Mouse (Mus musculus) limb, embryonic 10.5 days (tissue): ENCODE measurements around the gene Gipc3. TPM values are rescaled to one million over a fixed set of nuclear protein-coding genes. Genes with fewer than 3 reads are reported as not detected.

Experiments used
- DNase-seq: peaks from one replicate; pipeline ENCODE4 v3.0.0-alpha.2; 2017; ENCODE audit warnings: low spot score
- H3K27ac ChIP-seq: fragments of 300-500 bp; sonication (generic); 2 replicates; pipeline ENCODE4 v1.5.1; 2016; ENCODE audit warnings: mild to moderate bottlenecking
- H3K27me3 ChIP-seq: fragments of 300-500 bp; sonication (generic); 2 replicates; pipeline ENCODE4 v1.6.1; 2016; ENCODE audit warnings: low read depth, mild to moderate bottlenecking; ENCODE audit not compliant: poor library complexity, severe bottlenecking
- H3K36me3 ChIP-seq: fragments of 300-500 bp; sonication (generic); 2 replicates; pipeline ENCODE4 v1.6.1; 2016; ENCODE audit warnings: mild to moderate bottlenecking, moderate library complexity
- H3K4me1 ChIP-seq: fragments of 300-500 bp; sonication (generic); 2 replicates; pipeline ENCODE4 v1.6.1; 2016
- H3K4me3 ChIP-seq: fragments of 300-500 bp; sonication (generic); 2 replicates; pipeline ENCODE4 v1.5.1; 2016; ENCODE audit warnings: mild to moderate bottlenecking, moderate library complexity
- H3K9me3 ChIP-seq: fragments of 300-500 bp; sonication (generic); replicated peaks from 2 replicates; pipeline ENCODE4 v1.6.1; 2016; ENCODE audit warnings: mild to moderate bottlenecking
- WGBS: fragments of 180-500 bp; shearing (Covaris S2); methylation state at CpG from one replicate; pipeline ENCODE4 v1.1.7; 2016; 5-methylcytosine and 5-hydroxymethylcytosine counted together
- polyA plus RNA-seq: library from polyadenylated mRNA; unstranded; fragments of >200 nt; fragmentation: Nextera tagmentation; extraction: Ambion mirVana; gene quantifications from 2 replicates; pipeline ENCODE4 v1.2.1, GENCODE M21; 2016

Gipc3 gene
- polyA plus RNA-seq, 1 experiment from 2014 or later = 0.09 TPM

GRCm38 (mm10) chr10:81365073-81365472, 22.0 kb upstream of the Gipc3 start:
- H3K27me3 ChIP-seq = peaks cover 40% of the 10 kb centered on the region
- no peak for DNase-seq
- 38% methylated on average over 4 of the region's 4 CpGs for WGBS
- peaks cover 67% of the 10 kb centered on the region for H3K36me3 ChIP-seq
- peak overlapping the region; percentile 47 for H3K4me3 ChIP-seq
- H3K4me1 ChIP-seq = peaks cover 62% of the 10 kb centered on the region
- H3K9me3 ChIP-seq = no peaks in the 10 kb centered on the region
- H3K27ac ChIP-seq = no peak overlapping the region

DNA sequence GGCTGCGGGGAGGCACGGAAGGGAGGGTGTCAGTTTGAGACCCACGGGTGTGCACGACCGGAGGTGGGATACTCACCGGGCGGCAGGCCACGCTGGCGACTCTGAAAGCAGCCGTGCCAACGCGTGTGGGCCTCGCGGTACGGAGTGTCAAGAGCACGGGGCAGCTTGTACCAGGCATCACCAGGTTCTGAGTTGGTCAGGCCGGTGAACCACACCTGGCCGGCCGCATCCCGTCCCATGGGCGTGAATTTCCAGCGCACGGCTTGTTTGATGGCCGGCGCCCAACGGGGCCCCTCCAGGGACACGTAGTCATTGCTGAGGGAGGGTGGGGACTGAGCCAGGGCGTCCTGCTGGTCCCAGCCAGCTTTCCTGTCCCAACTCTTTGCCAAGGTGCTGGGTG, 21.6 kb upstream of the Gipc3 start:
- Histone ChIP-seq H3K4me3 (peak overlapping the region; percentile 47), H3K27ac (no peak overlapping the region), H3K9me3 (no peaks in the 10 kb centered on the region), H3K27me3 (peaks cover 40% of the 10 kb centered on the region), H3K36me3 (peaks cover 63% of the 10 kb centered on the region), H3K4me1 (peaks cover 64% of the 10 kb centered on the region)
- WGBS = 11% methylated on average over 28 of the region's 28 CpGs
- no peak for DNase-seq

DNA sequence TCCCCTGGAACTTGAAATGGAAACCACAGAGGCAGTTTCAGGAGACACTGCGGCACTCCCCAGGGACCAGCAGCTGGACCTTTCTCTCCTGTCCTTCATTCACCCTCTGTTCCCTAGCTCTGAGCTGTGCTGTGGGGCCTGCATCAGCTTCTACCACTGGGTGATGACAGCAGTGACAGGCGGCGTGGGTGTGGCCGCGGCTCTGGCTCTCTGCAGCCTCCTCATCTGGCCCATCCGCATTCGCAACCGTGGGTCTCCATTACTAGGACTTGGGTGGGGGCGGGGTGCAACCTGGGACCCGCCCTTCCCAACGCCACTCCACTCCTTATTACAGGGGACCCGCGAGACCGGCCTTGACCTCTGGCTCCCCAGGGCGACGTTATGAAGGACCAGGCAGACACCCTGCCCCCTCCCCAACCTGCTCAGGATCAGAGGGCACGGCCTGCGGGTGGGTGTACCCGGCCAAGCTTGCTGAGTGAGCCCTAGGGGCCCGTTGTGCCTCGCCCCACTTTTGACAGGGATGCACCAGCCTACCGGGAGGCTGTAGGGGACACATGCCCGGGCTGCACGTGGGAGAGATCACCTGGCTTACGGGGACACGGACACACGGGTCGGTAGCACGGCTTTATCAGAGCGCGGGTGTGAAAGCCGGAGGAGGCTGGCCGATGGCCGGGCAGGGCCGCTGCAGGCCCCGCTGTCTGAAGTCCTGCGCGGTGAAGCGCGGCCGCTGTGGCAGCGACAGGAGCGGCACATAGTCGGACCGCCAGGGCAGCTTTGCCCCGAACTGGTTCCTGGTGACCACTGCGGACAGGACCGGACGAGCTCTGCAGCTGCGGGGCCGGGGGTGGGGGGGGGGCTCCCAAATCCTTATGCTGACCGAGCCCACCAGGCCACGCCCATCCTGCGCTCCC, 20.6 kb upstream of the Gipc3 start:
- DNase-seq = no peak
- peak overlapping the region; percentile 21; the same call in 1 of the 2 replicates for H3K27ac ChIP-seq
- H3K4me1 ChIP-seq = peaks cover 74% of the 10 kb centered on the region
- peak overlapping the region; percentile 47 for H3K4me3 ChIP-seq
- peaks cover 48% of the 10 kb centered on the region for H3K27me3 ChIP-seq
- H3K9me3 ChIP-seq = no peaks in the 10 kb centered on the region
- WGBS = 9% methylated on average over 54 of the region's 54 CpGs
- peaks cover 53% of the 10 kb centered on the region for H3K36me3 ChIP-seq

DNA sequence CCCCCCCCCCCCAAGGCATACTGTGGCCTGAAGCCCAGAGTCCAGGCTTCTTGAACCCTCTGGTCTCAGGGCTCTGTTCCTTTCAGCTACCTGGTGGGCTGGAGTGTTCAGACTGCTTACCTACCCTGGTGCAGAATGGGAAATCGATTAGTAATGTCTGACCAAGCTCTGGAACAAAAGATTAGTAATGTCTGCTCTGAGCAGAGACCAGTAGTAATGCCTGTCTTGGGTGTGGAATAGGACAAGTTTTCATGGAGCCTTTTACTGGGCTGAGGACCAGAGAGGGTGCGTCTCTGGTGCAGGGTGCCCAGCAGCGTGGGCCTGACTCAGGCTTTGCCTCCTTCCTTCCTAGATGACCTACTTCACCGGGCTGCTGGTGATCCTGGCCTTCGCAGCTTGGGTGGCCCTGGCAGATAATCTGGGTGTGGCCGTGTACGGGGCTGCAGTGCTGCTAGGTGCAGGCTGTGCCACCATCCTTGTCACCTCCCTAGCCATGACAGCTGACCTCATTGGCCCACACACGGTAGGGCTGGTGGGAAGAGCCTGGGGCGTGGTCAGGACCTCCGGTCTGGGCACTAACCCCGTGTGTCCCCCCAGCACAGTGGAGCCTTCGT, 19.4 kb upstream of the Gipc3 start:
- WGBS = 74% methylated on average over 12 of the region's 12 CpGs
- H3K4me1 ChIP-seq = peaks cover 87% of the 10 kb centered on the region
- H3K4me3 ChIP-seq = 0 out of 2 replicates have a peak overlapping the region, but pooled peaks have one; percentile 2
- no peaks in the 10 kb centered on the region for H3K9me3 ChIP-seq
- no peak for DNase-seq
- H3K36me3 ChIP-seq = peaks cover 41% of the 10 kb centered on the region
- H3K27me3 ChIP-seq = peaks cover 57% of the 10 kb centered on the region
- no peak overlapping the region for H3K27ac ChIP-seq

DNA sequence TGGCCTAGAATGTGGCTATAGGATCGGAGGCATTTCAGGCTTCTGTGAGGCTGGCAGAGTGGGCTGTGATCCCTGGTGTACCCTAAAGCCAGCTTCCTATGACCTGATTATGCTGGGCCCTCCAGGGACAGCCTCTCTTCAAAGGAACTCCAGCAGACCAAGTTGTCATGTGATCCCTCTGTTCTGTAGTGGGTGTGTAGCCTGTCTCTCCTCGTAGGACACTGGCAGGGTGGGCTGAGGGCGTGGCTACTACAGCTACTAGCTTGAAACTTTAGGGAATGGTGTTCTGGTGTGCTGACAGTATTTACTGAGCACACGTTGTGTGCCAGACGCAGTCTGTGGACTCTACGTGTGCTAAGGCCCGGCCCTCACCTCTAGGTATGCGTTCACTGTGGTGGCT, 17.7 kb upstream of the Gipc3 start:
- DNase-seq = no peak
- Histone ChIP-seq H3K4me3 (no peak overlapping the region), H3K27ac (peak overlapping the region; percentile 7; the same call in 1 of the 2 replicates), H3K4me1 (peaks cover 86% of the 10 kb centered on the region), H3K9me3 (no peaks in the 10 kb centered on the region), H3K36me3 (peaks cover 23% of the 10 kb centered on the region), H3K27me3 (peaks cover 68% of the 10 kb centered on the region)
- 67% methylated on average over 8 of the region's 8 CpGs for WGBS

DNA sequence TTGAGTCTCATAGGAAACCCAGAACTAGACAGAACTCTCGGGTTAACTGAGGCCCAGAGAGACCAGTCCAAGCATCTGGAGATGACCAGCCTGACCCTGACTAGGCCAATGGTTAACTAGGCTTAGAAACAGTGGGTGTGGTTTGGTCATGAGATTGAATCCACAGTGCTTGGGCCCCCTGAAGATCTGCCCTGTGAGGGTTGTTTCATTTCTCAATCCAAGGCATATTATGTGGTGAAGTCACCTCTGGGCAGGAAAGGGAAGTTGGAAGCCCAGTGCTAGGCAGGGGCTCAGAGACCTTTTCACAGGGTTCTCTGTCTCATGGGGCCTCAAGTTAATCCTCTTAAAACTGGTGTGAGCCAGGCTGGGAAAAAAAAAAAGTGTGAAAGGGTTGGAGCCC, 15.8 kb upstream of the Gipc3 start:
- Histone ChIP-seq H3K9me3 (no peaks in the 10 kb centered on the region), H3K36me3 (peaks cover 23% of the 10 kb centered on the region), H3K4me3 (no peak overlapping the region; the same call in 1 of the 2 replicates), H3K4me1 (peaks cover 81% of the 10 kb centered on the region), H3K27me3 (peaks cover 50% of the 10 kb centered on the region), H3K27ac (no peak overlapping the region)
- no peak for DNase-seq
- 85% methylated on average over 1 of the region's 1 CpGs for WGBS

DNA sequence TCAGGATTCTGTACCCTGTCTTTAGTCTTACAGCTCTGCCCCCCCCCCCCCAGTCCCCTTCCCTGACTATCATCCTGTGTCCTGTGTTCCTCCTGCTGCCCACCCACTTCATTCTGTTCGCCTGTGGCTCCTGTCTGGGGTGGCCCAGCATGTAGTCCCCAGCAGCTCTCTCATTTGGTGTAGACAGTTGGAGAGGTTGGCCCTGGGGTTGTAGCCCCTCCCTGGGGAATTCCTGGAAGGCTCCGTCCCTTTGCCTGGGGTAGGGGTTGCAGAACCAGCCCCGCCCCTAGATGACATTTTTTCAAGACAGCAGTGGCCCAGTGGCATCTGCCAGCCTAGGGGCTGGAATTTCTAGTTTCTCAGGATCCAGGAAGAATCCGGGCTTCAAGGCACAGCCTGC, 15.1 kb upstream of the Gipc3 start:
- Histone ChIP-seq H3K27ac (no peak overlapping the region), H3K27me3 (peaks cover 43% of the 10 kb centered on the region)
- 43% methylated on average over 4 of the region's 4 CpGs for WGBS

GRCm38 (mm10) chr10:81356991-81357844, 14.2 kb upstream of the Gipc3 start, which contains the start of gene Mfsd12:
Gene Mfsd12 (plus strand): TSS chr10:81357491.
- Histone ChIP-seq H3K27me3 (peaks cover 33% of the 10 kb centered on the region), H3K27ac (peak within 1 kb of the TSS; percentile 84), H3K4me1 (peaks cover 70% of the 10 kb centered on the region), H3K4me3 (peak within 1 kb of the TSS; percentile 82), H3K9me3 (no peaks in the 10 kb centered on the region), H3K36me3 (peaks cover 13% of the 10 kb centered on the region)
- WGBS = 2% methylated on average over 79 of the region's 79 CpGs
- peak; percentile 90 for DNase-seq

More for the DNA sequence above, 15.1 kb upstream of the Gipc3 start:
- no peak for DNase-seq
- Histone ChIP-seq H3K4me3 (peak overlapping the region; percentile 82), H3K9me3 (no peaks in the 10 kb centered on the region), H3K36me3 (peaks cover 23% of the 10 kb centered on the region), H3K4me1 (peaks cover 75% of the 10 kb centered on the region)

- WGBS = 59% methylated on average over 12 of the region's 12 CpGs
- Histone ChIP-seq H3K4me3 (peak overlapping the region; percentile 82), H3K9me3 (no peaks in the 10 kb centered on the region), H3K36me3 (0 out of 2 replicates have a peak, but pooled peaks cover 6% of the 10 kb centered on the region), H3K27ac (peak overlapping the region; percentile 61), H3K27me3 (peaks cover 30% of the 10 kb centered on the region), H3K4me1 (peaks cover 71% of the 10 kb centered on the region)
- DNase-seq = no peak
These were observed 13.4 kb upstream of the Gipc3 start for GRCm38 (mm10) chr10:81356352-81356990.

DNA sequence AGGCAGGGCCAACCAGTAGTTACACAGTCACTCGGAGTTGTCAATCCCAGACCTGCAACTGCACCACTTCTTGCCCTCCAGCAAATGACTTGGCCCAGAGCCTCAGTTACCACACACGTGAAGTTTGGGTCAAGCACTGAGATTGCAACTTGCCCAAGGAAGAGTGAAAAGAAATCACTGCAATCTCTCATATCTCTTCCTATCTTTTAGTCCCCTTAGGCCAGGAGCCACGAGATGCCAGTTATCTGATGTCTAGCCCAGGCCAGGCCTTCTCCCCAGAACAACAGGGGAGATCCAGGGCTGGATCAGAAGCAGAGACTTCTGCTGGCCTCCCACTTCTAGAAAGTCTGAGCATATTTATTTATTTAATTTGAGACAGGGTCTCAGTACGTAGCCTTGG, 12.5 kb upstream of the Gipc3 start:
- no peak for DNase-seq
- 80% methylated on average over 4 of the region's 4 CpGs for WGBS
- Histone ChIP-seq H3K9me3 (no peaks in the 10 kb centered on the region), H3K27me3 (peaks cover 30% of the 10 kb centered on the region), H3K4me1 (peaks cover 68% of the 10 kb centered on the region), H3K4me3 (no peak overlapping the region), H3K27ac (no peak overlapping the region), H3K36me3 (no peaks in the 10 kb centered on the region)

GRCm38 (mm10) chr10:81354738-81355477, 11.8 kb upstream of the Gipc3 start:
- H3K4me3 ChIP-seq = no peak overlapping the region
- no peak overlapping the region for H3K27ac ChIP-seq
- DNase-seq = no peak
- 71% methylated on average over 9 of the region's 9 CpGs for WGBS
- H3K27me3 ChIP-seq = peaks cover 30% of the 10 kb centered on the region
- no peaks in the 10 kb centered on the region for H3K9me3 ChIP-seq
- peaks cover 70% of the 10 kb centered on the region for H3K4me1 ChIP-seq
- H3K36me3 ChIP-seq = no peaks in the 10 kb centered on the region
